Mouse (Mus musculus) gastrocnemius, adult 8-10 months (tissue): ENCODE data around the gene Capn12. TPM values are rescaled to one million over a fixed set of nuclear protein-coding genes. Genes with fewer than 3 reads are reported as not detected.

ENCODE experiments used
- DNase-seq, 2 experiments: peaks; one replicate each; pipeline ENCODE4 v3.0.0; 2022; ENCODE audit warnings: low spot score in 2 of 2
- total RNA-seq, 4 experiments: library from RNA; stranded (reverse); gene quantifications; 2 replicates each; pipeline ENCODE4 v1.2.4; 2022

Capn12 gene
- under 1 TPM in 1 of 4 experiments, not detected in 3; 0.11 TPM for total RNA-seq

- no peak for DNase-seq
These were observed at the start of gene Capn12 for GRCm38 (mm10) chr7:28881199-28881598. TSS of gene Capn12 (plus strand) at chr7:28881422.

- no peak for DNase-seq
These were observed 49.1 kb upstream of the Capn12 start for GRCm38 (mm10) chr7:28832137-28832536.

GRCm38 (mm10) chr7:28833723-28834347 is 47.4 kb upstream of the Capn12 start, which contains the start of gene Lgals4:
TSS of gene Lgals4 (plus strand) at chr7:28833854.
- DNase-seq = no peak

- no peak for DNase-seq
These were observed 44.3 kb upstream of the Capn12 start for GRCm38 (mm10) chr7:28836936-28837335.

GRCm38 (mm10) chr7:28838331-28838730 is 42.9 kb upstream of the Capn12 start:
- no peak for DNase-seq

GRCm38 (mm10) chr7:28847273-28847672 is 33.9 kb upstream of the Capn12 start:
- DNase-seq = no peak

GRCm38 (mm10) chr7:28849700-28850236 is 31.5 kb upstream of the Capn12 start:
- no peak for DNase-seq

GRCm38 (mm10) chr7:28850642-28851041 is 30.6 kb upstream of the Capn12 start:
- no peak for DNase-seq

GRCm38 (mm10) chr7:28859953-28860352 is 21.3 kb upstream of the Capn12 start:
- no peak for DNase-seq

GRCm38 (mm10) chr7:28860898-28861297 is 20.3 kb upstream of the Capn12 start:
- no peak for DNase-seq

- DNase-seq = no peak
These were observed 18.3 kb upstream of the Capn12 start for GRCm38 (mm10) chr7:28862817-28863499.

- DNase-seq = no peak
These were observed 17.7 kb upstream of the Capn12 start, which contains the start of gene Lgals7 for GRCm38 (mm10) chr7:28863540-28863939. TSS of gene Lgals7 (plus strand) at chr7:28863853.

- no peak for DNase-seq
These were observed 16.9 kb upstream of the Capn12 start for GRCm38 (mm10) chr7:28864288-28864750.

GRCm38 (mm10) chr7:28865481-28866300 is 15.5 kb upstream of the Capn12 start:
- DNase-seq = peak; percentile 60 to 64

- DNase-seq = no peak
These were observed 14.3 kb upstream of the Capn12 start for GRCm38 (mm10) chr7:28866769-28867507.

GRCm38 (mm10) chr7:28867508-28868340 is 13.5 kb upstream of the Capn12 start:
- peak; percentile 60 to 62 for DNase-seq

- DNase-seq = no peak
These were observed 10.1 kb upstream of the Capn12 start for GRCm38 (mm10) chr7:28870901-28871664.

- DNase-seq = no peak
These were observed 6.7 kb upstream of the Capn12 start for GRCm38 (mm10) chr7:28874565-28874964.

- DNase-seq = no peak
These were observed 5.1 kb upstream of the Capn12 start for GRCm38 (mm10) chr7:28876099-28876498.
